Mouse (Mus musculus) megakaryocyte, embryonic 14.5 days (primary cell): ENCODE data around the gene Spag8.

Experiments used
- FLI1 ChIP-seq: IDR thresholded peaks from 2 replicates; pipeline ENCODE4 v1.6.1; 2012; ENCODE audit warnings: low read length, inconsistent platforms, mixed read lengths
- GATA1 ChIP-seq: IDR thresholded peaks from 3 replicates; pipeline ENCODE4 v1.6.1; 2012; ENCODE audit warnings: mixed read lengths, low read length, inconsistent platforms, borderline replicate concordance

GRCm38 (mm10) chr4:43649783-43650182 is 3.6 kb downstream of the Spag8 start:
- no peak for TF ChIP-seq GATA1
- TF ChIP-seq FLI1 = no peak
